Mouse (Mus musculus): ENCODE measurements around the gene Cbr4. TPM values are rescaled to one million over a fixed set of nuclear protein-coding genes. Genes with fewer than 3 reads are reported as not detected.

Cbr4 gene
- polyA plus RNA-seq, 1 experiment, result 5.6 TPM

DNA sequence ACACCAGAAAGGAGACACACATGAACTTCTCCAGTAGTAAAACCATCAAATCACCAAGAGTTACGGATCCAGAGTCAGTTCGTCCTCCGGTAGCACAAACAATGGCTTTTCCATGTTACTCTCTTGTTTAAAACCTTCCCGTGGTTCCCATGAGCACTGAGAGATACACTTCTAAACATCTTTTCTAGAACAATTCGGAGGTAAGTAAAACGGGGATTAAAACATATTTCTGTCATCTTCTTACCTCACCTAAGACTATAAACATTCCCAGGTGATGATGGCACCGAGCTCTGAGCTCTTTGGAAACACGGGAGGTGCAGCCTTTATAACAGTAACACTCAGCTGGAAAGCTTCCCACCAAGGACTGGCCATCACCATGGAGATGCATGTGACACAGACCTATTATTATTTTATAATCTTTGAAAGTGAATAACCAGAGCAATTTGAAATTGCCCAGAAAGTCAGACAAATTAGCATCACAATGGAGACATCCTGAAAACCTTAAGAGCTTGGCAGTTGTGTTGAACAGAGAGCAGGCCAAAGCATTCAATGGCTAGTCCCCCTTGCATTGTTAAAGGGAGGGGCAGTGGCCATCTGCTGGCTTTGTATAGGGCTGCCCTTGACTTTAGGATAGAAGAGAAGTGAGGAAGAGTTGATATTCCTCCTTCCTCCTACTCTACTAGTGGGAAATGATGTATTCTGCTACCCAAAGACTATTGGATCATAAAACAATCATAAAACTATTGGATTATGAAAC is 29.4 kb downstream of the Cbr4 start:
- 79% methylated on average over 8 of the region's 8 CpGs for whole genome bisulfite sequencing
- no peak for TF ChIP-seq POLR2A (IDR thresholded peaks at IDR 0.05; ENCODE audit: borderline replicate concordance, extremely low read depth, low read depth, low read length)
- no peak for TF ChIP-seq CTCF (IDR thresholded peaks at IDR 0.05; ENCODE audit: insufficient read depth, low read length)
- H3K4me3 ChIP-seq (replicated peaks; ENCODE audit: extremely low read depth, low read depth, low read length), result no peak overlapping the region
- no peak for DNase-seq
- H3K4me1 ChIP-seq (ENCODE audit: control insufficient read depth, insufficient read depth, low read length), result no peaks in the 10 kb centered on the region

- 61% methylated on average over 14 of the region's 14 CpGs for WGBS
- TF ChIP-seq CTCF (IDR thresholded peaks at IDR 0.05; ENCODE audit: insufficient read depth, low read length) (no peak), POLR2A (IDR thresholded peaks at IDR 0.05; ENCODE audit: borderline replicate concordance, extremely low read depth, low read depth, low read length) (no peak)
- H3K4me3 ChIP-seq (replicated peaks; ENCODE audit: extremely low read depth, low read depth, low read length), result no peak overlapping the region
- no peak for DNase-seq
- no peaks in the 10 kb centered on the region for H3K4me1 ChIP-seq (ENCODE audit: control insufficient read depth, insufficient read depth, low read length)
Observed at GRCm38 (mm10) chr8:61517502-61518185, 30.1 kb downstream of the Cbr4 start.

DNA sequence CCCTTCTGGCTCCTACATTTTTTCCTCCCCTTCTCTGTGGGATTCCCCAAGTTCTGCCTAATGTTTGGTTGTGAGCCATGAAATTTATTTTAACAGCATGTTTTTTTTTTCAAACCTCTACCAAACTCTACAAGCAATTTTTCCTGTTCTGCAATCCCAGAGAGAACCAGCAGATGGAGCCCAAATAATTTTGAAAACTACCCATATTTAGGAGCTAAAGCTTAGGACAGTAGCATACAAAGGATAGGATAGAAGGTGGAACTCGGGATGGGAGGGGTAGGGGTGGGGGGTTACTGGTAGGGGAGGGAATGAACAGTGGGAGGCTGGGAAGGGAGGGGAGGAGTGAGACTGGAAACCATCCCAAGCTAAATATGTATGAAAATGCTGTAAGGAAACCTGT is 34.6 kb downstream of the Cbr4 start:
- TF ChIP-seq CTCF (IDR thresholded peaks at IDR 0.05; ENCODE audit: insufficient read depth, low read length) (no peak), POLR2A (IDR thresholded peaks at IDR 0.05; ENCODE audit: borderline replicate concordance, extremely low read depth, low read depth, low read length) (no peak)
- no peak overlapping the region for H3K4me3 ChIP-seq (replicated peaks; ENCODE audit: extremely low read depth, low read depth, low read length)
- 6% methylated on average over 1 of the region's 1 CpGs for WGBS
- H3K4me1 ChIP-seq (ENCODE audit: control insufficient read depth, insufficient read depth, low read length), result no peaks in the 10 kb centered on the region
- no peak for DNase-seq

DNA sequence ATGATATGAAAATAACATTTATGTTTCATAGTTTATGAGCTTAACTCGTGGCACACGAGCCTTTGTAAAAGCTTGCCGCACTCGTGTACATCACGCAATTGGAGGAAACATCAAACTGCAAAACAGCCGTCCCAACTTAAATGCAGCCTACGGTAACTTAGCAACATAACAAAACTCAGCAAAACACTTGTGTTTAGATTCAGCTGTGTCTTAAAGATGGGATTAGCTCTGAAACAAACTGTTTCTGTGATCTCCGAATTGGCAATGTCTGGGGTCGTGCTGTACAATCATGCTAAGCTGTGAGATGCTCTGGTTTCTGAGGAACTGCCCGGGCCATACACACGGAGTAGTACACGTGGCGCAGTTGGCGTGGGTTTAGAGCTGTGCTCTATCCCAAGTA is 39.5 kb downstream of the Cbr4 start:
- DNase-seq, result no peak
- WGBS, result 77% methylated on average over 14 of the region's 14 CpGs
- TF ChIP-seq POLR2A (IDR thresholded peaks at IDR 0.05; ENCODE audit: borderline replicate concordance, extremely low read depth, low read depth, low read length) (no peak), CTCF (IDR thresholded peaks at IDR 0.05; ENCODE audit: insufficient read depth, low read length) (no peak)

DNA sequence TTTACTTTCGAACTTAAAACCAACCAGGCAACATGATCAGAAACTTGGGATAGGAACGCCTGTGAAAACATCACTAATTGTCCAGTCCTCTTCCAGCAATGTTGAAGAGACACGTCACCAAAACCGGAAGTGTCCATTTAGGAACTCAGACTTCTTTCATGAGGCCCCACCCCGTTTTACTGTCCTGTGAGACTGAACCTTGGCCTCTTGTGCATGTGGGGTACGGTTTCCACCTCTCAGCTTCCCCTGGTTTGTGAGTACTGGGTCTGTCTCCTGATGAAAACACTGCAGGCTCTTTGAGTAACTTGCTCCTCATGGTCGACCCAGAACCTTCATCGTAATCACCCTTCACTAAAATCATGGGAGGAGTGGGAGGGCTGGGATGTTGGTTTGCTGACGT is 40.7 kb downstream of the Cbr4 start:
- no peak overlapping the region for H3K4me3 ChIP-seq (replicated peaks; ENCODE audit: extremely low read depth, low read depth, low read length)
- TF ChIP-seq POLR2A (IDR thresholded peaks at IDR 0.05; ENCODE audit: borderline replicate concordance, extremely low read depth, low read depth, low read length) (no peak), CTCF (IDR thresholded peaks at IDR 0.05; ENCODE audit: insufficient read depth, low read length) (no peak)
- H3K4me1 ChIP-seq (ENCODE audit: control insufficient read depth, insufficient read depth, low read length), result no peaks in the 10 kb centered on the region
- DNase-seq, result no peak
- 84% methylated on average over 9 of the region's 9 CpGs for WGBS

More for the DNA sequence above, 39.5 kb downstream of the Cbr4 start:
- H3K4me3 ChIP-seq (replicated peaks; ENCODE audit: extremely low read depth, low read depth, low read length), result no peak overlapping the region
- no peaks in the 10 kb centered on the region for H3K4me1 ChIP-seq (ENCODE audit: control insufficient read depth, insufficient read depth, low read length)

- Histone ChIP-seq H3K4me3 (replicated peaks; ENCODE audit: extremely low read depth, low read depth, low read length) (no peak overlapping the region), H3K4me1 (ENCODE audit: control insufficient read depth, insufficient read depth, low read length) (no peaks in the 10 kb centered on the region)
- TF ChIP-seq POLR2A (IDR thresholded peaks at IDR 0.05; ENCODE audit: borderline replicate concordance, extremely low read depth, low read depth, low read length), result no peak
- TF ChIP-seq CTCF (IDR thresholded peaks at IDR 0.05; ENCODE audit: insufficient read depth, low read length), result no peak
- no peak for DNase-seq
- 64% methylated on average over 6 of the region's 6 CpGs for WGBS
Observed at GRCm38 (mm10) chr8:61528642-61529041, 41.1 kb downstream of the Cbr4 start.

- no peak for DNase-seq
- 73% methylated on average over 22 of the region's 22 CpGs for WGBS
- no peak overlapping the region for H3K4me3 ChIP-seq (replicated peaks; ENCODE audit: extremely low read depth, low read depth, low read length)
- H3K4me1 ChIP-seq (ENCODE audit: control insufficient read depth, insufficient read depth, low read length), result no peaks in the 10 kb centered on the region
- TF ChIP-seq CTCF (IDR thresholded peaks at IDR 0.05; ENCODE audit: insufficient read depth, low read length) (peak; percentile 43; the same call in 1 of the 2 replicates), POLR2A (IDR thresholded peaks at IDR 0.05; ENCODE audit: borderline replicate concordance, extremely low read depth, low read depth, low read length) (no peak)
Observed at GRCm38 (mm10) chr8:61531944-61532795, 44.6 kb downstream of the Cbr4 start.

- no peak for DNase-seq
- TF ChIP-seq POLR2A (IDR thresholded peaks at IDR 0.05; ENCODE audit: borderline replicate concordance, extremely low read depth, low read depth, low read length), result no peak
- TF ChIP-seq CTCF (IDR thresholded peaks at IDR 0.05; ENCODE audit: insufficient read depth, low read length), result no peak
Observed at GRCm38 (mm10) chr8:61532831-61533230, 45.3 kb downstream of the Cbr4 start.

GRCm38 (mm10) chr8:61533356-61533926 is 45.9 kb downstream of the Cbr4 start:
- no peak for TF ChIP-seq POLR2A (IDR thresholded peaks at IDR 0.05; ENCODE audit: borderline replicate concordance, extremely low read depth, low read depth, low read length)
- TF ChIP-seq CTCF (IDR thresholded peaks at IDR 0.05; ENCODE audit: insufficient read depth, low read length), result no peak
- 64% methylated on average over 16 of the region's 16 CpGs for WGBS
- no peak for DNase-seq
- no peak overlapping the region for H3K4me3 ChIP-seq (replicated peaks; ENCODE audit: extremely low read depth, low read depth, low read length)
- no peaks in the 10 kb centered on the region for H3K4me1 ChIP-seq (ENCODE audit: control insufficient read depth, insufficient read depth, low read length)

More at GRCm38 (mm10) chr8:61532831-61533230, 45.3 kb downstream of the Cbr4 start:
- no peak overlapping the region for H3K4me3 ChIP-seq (replicated peaks; ENCODE audit: extremely low read depth, low read depth, low read length)
- no peaks in the 10 kb centered on the region for H3K4me1 ChIP-seq (ENCODE audit: control insufficient read depth, insufficient read depth, low read length)
- 77% methylated on average over 5 of the region's 5 CpGs for WGBS
